Mouse (Mus musculus) lung, adult 2 months (tissue): ENCODE measurements around the gene Ift20.

Experiments
- CTCF ChIP-seq: fragments of 200-500 bp; IDR thresholded peaks from 2 replicates; pipeline ENCODE4 v1.5.1; 2011; ENCODE audit warnings: mild to moderate bottlenecking, low read length, control low read depth; ENCODE audit not compliant: insufficient read depth
- POLR2A ChIP-seq: fragments of 200-500 bp; IDR thresholded peaks from 2 replicates; pipeline ENCODE4 v1.6.1; 2011; ENCODE audit warnings: low read depth, mild to moderate bottlenecking, control low read depth, low read length, borderline replicate concordance; ENCODE audit errors: extremely low read depth

GRCm38 (mm10) chr11:78501529-78501928, 34.6 kb upstream of the Ift20 start:
- TF ChIP-seq POLR2A (no peak), CTCF (no peak)
